Mouse (Mus musculus) forebrain, embryonic 10.5 days (tissue): ENCODE measurements around the gene Eif4h. TPM values are rescaled to one million over a fixed set of nuclear protein-coding genes. Genes with fewer than 3 reads are reported as not detected.

Experiments
- DNase-seq: peaks from one replicate; pipeline ENCODE4 v3.0.0-alpha.2; 2017; ENCODE audit warnings: low spot score; ENCODE audit errors: extremely low spot score
- H3K27ac ChIP-seq: fragments of 300-500 bp; sonication (generic); 2 replicates; pipeline ENCODE4 v1.5.1; 2016; ENCODE audit warnings: mild to moderate bottlenecking
- H3K27me3 ChIP-seq: fragments of 300-500 bp; sonication (generic); 2 replicates; pipeline ENCODE4 v1.6.1; 2016; ENCODE audit warnings: mild to moderate bottlenecking; ENCODE audit not compliant: poor library complexity, severe bottlenecking
- H3K36me3 ChIP-seq: fragments of 300-500 bp; sonication (generic); replicated peaks from 2 replicates; pipeline ENCODE4 v1.6.1; 2016; ENCODE audit warnings: mild to moderate bottlenecking, moderate library complexity
- H3K4me1 ChIP-seq: fragments of 300-500 bp; sonication (generic); 2 replicates; pipeline ENCODE4 v1.6.1; 2016
- H3K4me3 ChIP-seq: fragments of 300-500 bp; sonication (generic); 2 replicates; pipeline ENCODE4 v1.5.1; 2016; ENCODE audit warnings: mild to moderate bottlenecking, moderate library complexity
- H3K9me3 ChIP-seq: fragments of 300-500 bp; sonication (generic); 2 replicates; pipeline ENCODE4 v1.6.1; 2016; ENCODE audit warnings: mild to moderate bottlenecking, moderate library complexity
- WGBS: fragments of 180-500 bp; shearing (Covaris S2); methylation state at CpG from one replicate; pipeline ENCODE4 v1.1.7; 2016; 5-methylcytosine and 5-hydroxymethylcytosine counted together
- polyA plus RNA-seq: library from polyadenylated mRNA; unstranded; fragments of >200 nt; fragmentation: Nextera tagmentation; extraction: Ambion mirVana; gene quantifications from 2 replicates; pipeline ENCODE4 v1.2.1, GENCODE M21; 2016

Gene Eif4h
- polyA plus RNA-seq, 1 experiment from 2014 or later: 571 TPM

DNA sequence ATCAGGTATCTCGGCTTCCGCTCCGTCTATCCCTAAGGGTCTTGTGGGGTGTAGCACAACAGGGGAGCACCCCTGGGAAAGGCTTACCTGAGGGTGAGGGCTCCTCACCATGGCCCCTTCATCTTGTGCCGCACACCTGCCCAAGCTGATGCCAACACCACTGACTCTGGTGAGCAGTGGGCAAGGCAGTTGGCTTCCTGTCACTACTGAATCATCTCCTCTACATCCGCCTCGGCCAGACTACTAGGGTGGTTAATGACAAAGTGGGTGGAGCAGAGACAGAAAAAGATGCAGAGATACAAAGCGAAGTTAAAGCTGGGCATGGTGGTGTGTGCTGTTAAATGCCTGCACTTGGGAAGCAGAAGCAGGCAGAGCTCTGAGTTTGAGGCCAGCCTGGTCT lies 24.5 kb downstream of the Eif4h start, which contains the start of gene Lat2:
Gene Lat2, minus strand, starts transcription at position 224 of the 400 bp plus-strand sequence.
- H3K27me3 ChIP-seq: no peaks in the 10 kb centered on the region
- peaks cover 4% of the 10 kb centered on the region; the same call in 1 of the 2 replicates for H3K4me1 ChIP-seq
- WGBS: 93% methylated on average over 7 of the region's 7 CpGs
- H3K36me3 ChIP-seq: peaks cover 58% of the 10 kb centered on the region
- H3K4me3 ChIP-seq: no peak within 1 kb of the TSS
- H3K27ac ChIP-seq: no peak within 1 kb of the TSS
- DNase-seq: no peak
- H3K9me3 ChIP-seq: no peaks in the 10 kb centered on the region

DNA sequence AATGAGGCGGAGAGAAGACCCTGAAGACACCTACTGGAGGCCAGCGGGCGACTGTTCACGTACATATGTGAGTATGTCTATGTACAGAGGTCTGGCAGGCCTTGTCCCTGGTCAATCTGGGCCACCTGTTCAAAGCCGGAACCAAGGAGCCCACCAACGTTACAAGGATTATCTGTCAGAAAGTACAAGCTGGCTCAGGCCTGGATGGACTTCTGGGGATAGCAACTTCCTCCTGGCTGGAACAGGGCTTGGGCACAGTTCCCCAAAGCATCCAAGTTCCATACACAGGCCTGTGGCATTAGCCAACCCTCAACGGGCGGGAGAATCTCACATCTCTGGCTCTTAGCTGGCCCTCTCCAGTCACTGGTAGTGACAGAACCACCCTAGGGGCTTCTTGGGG lies 25.0 kb downstream of the Eif4h start:
- Histone ChIP-seq H3K27ac (no peak overlapping the region), H3K9me3 (no peaks in the 10 kb centered on the region), H3K4me1 (peaks cover 4% of the 10 kb centered on the region; the same call in 1 of the 2 replicates), H3K4me3 (no peak overlapping the region), H3K27me3 (no peaks in the 10 kb centered on the region), H3K36me3 (peaks cover 53% of the 10 kb centered on the region)
- WGBS: 91% methylated on average over 8 of the region's 8 CpGs
- DNase-seq: no peak

DNA sequence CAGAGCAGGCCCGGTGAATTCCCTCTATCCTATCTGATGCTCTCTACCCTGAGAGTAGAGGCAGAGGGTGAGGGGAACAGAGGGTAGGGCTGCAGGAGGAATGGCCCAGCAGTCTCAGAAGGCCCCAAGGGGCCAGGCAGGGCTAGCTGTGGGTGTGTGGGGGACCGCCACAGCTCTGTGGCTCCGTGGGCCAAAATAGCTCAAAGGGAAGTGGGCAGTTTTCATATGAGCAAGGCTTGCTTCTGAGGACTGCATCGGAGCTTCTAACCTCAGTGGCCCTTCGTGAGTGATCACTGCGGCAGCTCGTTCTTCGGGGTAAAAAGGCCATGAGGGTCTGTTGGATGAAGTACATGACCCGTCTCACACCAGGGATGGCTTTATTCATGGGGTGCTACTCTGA lies 25.6 kb downstream of the Eif4h start:
- H3K27ac ChIP-seq: no peak overlapping the region
- WGBS: 86% methylated on average over 9 of the region's 9 CpGs
- no peaks in the 10 kb centered on the region for H3K9me3 ChIP-seq
- DNase-seq: no peak
- no peaks in the 10 kb centered on the region for H3K27me3 ChIP-seq
- H3K36me3 ChIP-seq: peaks cover 47% of the 10 kb centered on the region
- no peak overlapping the region for H3K4me3 ChIP-seq
- H3K4me1 ChIP-seq: peaks cover 4% of the 10 kb centered on the region; the same call in 1 of the 2 replicates

DNA sequence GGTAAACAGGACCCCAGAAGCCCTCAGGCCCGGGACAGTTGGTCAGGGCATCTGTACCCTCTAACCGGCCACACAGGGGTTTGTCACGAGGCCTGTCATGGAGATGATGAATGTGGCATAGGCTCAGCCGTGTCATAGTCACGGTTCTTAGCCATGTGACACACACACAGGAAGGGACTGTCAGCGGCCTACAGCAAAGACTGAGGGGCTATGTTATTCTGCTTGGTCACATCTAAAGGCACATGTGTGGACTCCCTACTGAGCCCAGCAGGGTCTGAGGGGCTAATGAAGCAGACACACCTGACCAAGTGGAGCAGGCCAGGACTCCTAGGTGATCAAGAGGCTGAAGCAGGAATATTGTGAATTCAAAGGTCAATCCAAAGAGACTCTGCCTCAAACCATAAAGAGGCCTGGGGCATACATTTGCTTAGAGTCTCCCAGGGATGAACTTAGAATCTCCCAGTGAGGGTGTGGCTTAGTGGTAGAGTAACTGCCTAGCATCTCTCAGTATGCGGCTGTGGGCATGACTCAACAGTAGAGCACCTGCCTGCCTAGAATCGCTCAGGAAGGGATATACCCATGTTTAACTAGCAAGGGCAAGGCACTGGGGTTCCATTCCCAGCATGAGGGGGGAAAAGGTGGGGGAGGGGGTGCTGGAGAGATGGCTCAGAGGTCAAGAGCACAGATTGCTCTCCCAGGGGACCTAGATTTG lies 27.3 kb downstream of the Eif4h start:
- Histone ChIP-seq H3K27ac (no peak overlapping the region), H3K9me3 (no peaks in the 10 kb centered on the region), H3K4me1 (peaks cover 4% of the 10 kb centered on the region; the same call in 1 of the 2 replicates), H3K36me3 (peaks cover 29% of the 10 kb centered on the region), H3K27me3 (no peaks in the 10 kb centered on the region), H3K4me3 (no peak overlapping the region)
- DNase-seq: no peak
- WGBS: 86% methylated on average over 8 of the region's 8 CpGs

DNA sequence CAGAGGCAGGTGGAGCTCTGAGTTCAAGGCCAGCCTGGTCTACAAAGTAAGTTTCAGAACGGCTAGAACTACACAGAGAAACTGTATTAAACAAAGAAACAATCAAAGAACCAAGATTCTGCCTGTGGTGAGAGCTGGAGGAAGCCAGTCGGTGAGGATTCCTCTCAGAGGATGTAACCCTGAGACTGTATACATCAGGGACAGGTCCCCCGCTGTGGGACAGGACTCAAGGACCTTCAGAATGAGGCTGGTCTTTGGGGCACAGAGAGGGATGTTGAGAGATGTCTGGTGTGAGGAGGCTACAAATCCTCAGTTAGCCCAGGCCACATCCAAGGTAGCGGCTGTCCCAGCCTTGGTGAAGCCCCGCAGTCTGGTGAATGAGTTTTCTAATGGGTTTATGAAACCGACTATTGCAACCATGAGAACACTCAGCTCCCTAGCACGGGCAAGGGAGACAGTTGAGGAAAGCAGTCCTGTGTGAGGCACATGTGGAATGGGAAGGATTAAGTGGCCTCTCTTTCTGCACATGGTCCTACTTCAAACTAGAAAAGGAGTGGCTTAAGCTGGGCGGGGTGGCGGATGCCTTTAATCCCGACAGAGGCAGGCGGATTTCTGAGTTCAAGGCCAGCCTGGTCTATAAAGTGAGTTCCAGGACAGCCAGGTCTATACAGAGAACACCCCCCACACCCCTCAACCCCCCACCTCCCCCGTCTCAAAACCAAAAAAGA lies 29.2 kb downstream of the Eif4h start:
- Histone ChIP-seq H3K9me3 (no peaks in the 10 kb centered on the region), H3K4me3 (no peak overlapping the region), H3K4me1 (peaks cover 4% of the 10 kb centered on the region; the same call in 1 of the 2 replicates), H3K36me3 (peaks cover 13% of the 10 kb centered on the region), H3K27me3 (no peaks in the 10 kb centered on the region), H3K27ac (no peak overlapping the region)
- WGBS: 85% methylated on average over 12 of the region's 12 CpGs
- no peak for DNase-seq

DNA sequence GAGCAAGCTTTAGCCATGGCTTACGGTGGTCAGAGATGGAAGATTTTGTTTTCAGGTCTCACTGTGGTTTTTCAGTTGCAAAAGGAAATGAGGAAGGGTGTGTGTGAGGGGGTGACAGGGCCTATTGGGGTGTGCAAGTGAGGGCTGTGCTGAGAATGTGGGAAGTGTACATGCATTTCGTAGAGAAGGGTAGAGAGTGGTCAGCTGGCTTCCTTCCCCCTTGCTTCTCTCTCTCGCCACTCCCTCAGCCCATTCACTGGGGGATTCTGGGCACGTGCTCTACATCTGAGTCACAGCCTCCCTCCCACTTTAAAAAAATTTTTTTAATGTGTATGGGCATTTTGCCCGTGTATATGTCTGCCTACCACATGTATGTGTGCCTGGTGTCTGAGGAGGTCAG lies 32.2 kb downstream of the Eif4h start:
- Histone ChIP-seq H3K36me3 (peaks cover 6% of the 10 kb centered on the region; the same call in 1 of the 2 replicates), H3K4me3 (no peak overlapping the region), H3K27ac (no peak overlapping the region), H3K9me3 (no peaks in the 10 kb centered on the region), H3K4me1 (peaks cover 2% of the 10 kb centered on the region; the same call in 1 of the 2 replicates), H3K27me3 (no peaks in the 10 kb centered on the region)
- DNase-seq: no peak
- 76% methylated on average over 5 of the region's 5 CpGs for WGBS

DNA sequence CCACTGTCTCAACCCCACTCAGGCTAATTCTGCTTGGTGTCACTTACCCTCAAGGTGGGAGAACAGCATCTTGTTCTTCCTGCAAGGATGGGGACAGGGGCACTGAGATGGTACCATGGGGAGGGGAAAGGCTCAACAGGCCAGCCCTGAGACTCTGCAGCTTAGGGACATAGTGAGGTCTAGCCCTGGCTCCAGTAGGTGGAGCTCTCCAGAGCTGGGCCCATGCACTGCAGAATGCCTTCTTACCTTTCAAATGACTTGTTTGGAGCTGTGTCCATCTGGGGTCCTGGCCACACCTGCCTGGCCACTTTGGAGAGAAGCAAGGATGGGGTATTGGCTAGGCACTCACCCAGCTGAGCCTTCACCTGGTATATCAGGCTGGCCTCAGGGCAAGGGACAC lies 33.0 kb downstream of the Eif4h start:
- Histone ChIP-seq H3K9me3 (no peaks in the 10 kb centered on the region), H3K36me3 (peaks cover 8% of the 10 kb centered on the region; the same call in 1 of the 2 replicates), H3K4me3 (no peak overlapping the region), H3K27me3 (no peaks in the 10 kb centered on the region), H3K4me1 (no peaks in the 10 kb centered on the region), H3K27ac (no peak overlapping the region)
- no peak for DNase-seq

DNA sequence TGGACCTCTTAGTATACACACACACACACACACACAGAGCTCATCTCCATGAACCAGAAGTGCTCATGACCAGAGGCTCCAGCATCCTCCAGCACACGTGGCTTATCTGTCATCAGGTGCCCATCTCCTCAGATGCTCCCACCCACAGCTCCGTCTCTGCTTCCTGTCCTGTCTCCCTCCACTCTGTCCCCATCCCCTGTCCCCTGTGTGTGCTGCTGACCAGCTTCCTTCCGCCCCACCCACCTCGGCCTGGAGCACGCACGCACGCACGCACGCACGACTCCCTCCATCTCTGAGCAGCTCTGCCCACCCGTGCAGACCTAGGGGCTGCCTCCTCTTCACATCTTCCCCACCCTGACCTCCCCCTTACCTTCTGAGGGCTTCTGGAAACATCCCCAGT lies 34.9 kb downstream of the Eif4h start:
- H3K4me1 ChIP-seq: no peaks in the 10 kb centered on the region
- H3K9me3 ChIP-seq: no peaks in the 10 kb centered on the region
- no peak overlapping the region for H3K27ac ChIP-seq
- no peak for DNase-seq
- WGBS: 87% methylated on average over 11 of the region's 11 CpGs
- no peak overlapping the region for H3K4me3 ChIP-seq
- peaks cover 15% of the 10 kb centered on the region for H3K36me3 ChIP-seq
- H3K27me3 ChIP-seq: no peaks in the 10 kb centered on the region

DNA sequence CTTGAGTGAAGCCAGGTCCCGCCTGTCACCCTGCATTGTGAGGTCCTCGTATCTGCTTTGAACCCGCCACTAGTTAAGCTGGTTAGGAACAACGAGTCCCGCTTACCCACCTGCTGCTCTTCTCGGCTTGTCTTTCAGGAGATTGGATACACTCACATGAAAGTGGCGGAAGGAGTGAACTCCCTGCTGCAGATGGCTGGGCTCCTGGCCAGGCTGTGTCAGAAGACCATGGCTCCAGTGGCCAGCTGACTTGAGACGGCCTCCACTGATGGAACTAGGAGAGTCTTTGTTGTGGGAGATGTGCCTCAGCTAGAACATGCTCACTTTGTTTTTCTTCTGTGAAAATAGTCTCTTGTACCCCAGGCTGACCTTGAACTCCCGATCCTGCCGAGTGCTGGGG lies 41.6 kb downstream of the Eif4h start:
- Histone ChIP-seq H3K9me3 (no peaks in the 10 kb centered on the region), H3K27ac (no peak overlapping the region), H3K4me1 (no peaks in the 10 kb centered on the region), H3K27me3 (no peaks in the 10 kb centered on the region), H3K36me3 (peaks cover 79% of the 10 kb centered on the region), H3K4me3 (no peak overlapping the region)
- DNase-seq: no peak
- WGBS: 93% methylated on average over 10 of the region's 10 CpGs

DNA sequence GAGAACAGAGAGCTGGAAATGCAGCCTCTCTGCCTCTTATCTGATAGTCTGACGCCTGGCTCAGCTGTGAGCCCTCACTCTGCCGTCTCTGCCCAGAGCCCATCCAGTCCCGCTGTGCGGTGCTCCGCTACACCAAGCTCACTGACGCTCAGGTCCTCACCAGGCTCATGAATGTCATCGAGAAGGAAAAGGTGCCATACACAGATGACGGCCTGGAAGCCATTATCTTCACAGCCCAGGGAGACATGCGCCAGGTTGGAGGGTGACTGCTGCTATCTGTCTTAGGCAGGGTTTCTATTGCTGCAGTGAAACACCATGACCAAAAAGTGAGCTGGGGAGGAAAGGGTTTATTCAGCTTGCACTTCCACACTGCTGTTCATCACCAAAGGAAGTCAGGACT lies 46.2 kb downstream of the Eif4h start:
- DNase-seq: no peak
- H3K4me3 ChIP-seq: no peak overlapping the region
- no peaks in the 10 kb centered on the region for H3K9me3 ChIP-seq
- peaks cover 99% of the 10 kb centered on the region for H3K36me3 ChIP-seq
- H3K27ac ChIP-seq: no peak overlapping the region
- no peaks in the 10 kb centered on the region for H3K27me3 ChIP-seq
- no peaks in the 10 kb centered on the region for H3K4me1 ChIP-seq
- WGBS: 92% methylated on average over 9 of the region's 9 CpGs

DNA sequence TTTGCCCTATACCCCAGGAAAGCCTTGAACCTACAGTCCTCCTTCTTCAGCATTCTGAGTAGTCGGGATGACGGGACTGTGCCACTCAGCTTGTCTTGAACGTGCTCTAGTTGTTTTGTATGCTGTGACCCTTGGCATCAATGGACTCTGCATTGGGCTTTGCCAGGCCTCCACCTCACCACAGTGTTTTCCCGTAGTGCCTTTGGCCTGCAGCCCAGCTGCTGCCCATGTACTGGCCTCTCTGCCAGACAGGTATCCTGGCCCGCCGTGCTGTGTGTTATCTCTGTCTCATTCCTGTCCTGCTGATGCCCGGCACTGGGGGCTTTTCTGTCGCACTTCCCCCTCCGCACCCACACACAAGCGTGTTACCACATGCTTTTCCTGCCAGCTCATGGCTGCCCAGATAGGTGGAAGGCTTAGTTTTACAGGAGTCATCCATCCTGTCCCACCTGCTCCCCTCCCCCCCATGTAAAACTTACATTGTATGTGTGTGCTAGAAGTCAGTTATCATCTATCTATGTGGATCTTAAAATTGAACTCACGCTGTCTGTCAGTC lies 47.2 kb downstream of the Eif4h start:
- 95% methylated on average over 11 of the region's 11 CpGs for WGBS
- H3K36me3 ChIP-seq: peaks cover 99% of the 10 kb centered on the region
- no peak overlapping the region for H3K4me3 ChIP-seq
- H3K27me3 ChIP-seq: no peaks in the 10 kb centered on the region
- no peak for DNase-seq
- H3K9me3 ChIP-seq: no peaks in the 10 kb centered on the region
- H3K4me1 ChIP-seq: no peaks in the 10 kb centered on the region
- H3K27ac ChIP-seq: no peak overlapping the region

DNA sequence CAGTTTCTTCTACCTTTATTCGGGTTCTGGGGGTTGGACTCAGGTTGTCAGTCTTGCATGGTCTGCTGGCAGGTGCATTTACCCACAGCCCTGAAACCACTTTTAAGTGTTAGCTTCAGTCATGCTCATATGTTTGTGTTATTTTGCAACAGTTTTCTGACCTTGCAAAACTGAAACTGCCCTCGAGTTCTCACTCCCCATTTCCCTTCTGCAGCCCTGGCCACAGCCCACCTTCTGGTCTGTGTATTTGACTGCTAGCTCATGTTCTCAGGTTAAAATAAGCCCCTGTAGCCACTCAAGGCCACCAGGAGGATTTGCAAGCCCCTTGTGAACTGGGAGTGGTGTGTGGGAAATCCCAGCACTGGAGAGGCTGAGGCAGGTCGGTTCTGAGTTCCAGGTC lies 49.4 kb downstream of the Eif4h start:
- Histone ChIP-seq H3K9me3 (no peaks in the 10 kb centered on the region), H3K36me3 (peaks cover 96% of the 10 kb centered on the region), H3K4me3 (no peak overlapping the region), H3K4me1 (0 out of 2 replicates have a peak, but pooled peaks cover 3% of the 10 kb centered on the region), H3K27ac (no peak overlapping the region), H3K27me3 (no peaks in the 10 kb centered on the region)
- 95% methylated on average over 3 of the region's 3 CpGs for WGBS
- DNase-seq: no peak

DNA sequence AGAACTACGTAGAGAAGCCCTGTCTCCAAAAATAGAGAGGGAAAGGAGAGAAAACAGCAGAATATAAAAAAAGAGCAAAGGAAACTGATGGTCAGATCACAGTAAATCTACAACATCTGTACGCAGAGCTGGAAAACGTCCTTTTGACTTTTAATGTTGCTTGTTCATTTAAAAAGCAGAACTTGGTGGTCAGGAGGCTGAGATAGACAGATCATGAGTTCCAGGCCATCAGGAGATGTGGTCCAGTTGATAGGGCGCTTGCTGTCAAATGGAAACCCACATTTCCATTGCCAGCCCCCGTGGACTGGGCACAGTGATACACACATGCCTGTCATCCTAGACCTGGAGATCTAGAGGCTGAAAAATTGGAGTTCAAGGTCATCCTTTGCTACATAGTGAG lies 54.5 kb downstream of the Eif4h start:
- no peaks in the 10 kb centered on the region for H3K27me3 ChIP-seq
- H3K9me3 ChIP-seq: no peaks in the 10 kb centered on the region
- H3K4me3 ChIP-seq: no peak overlapping the region
- 89% methylated on average over 5 of the region's 5 CpGs for whole genome bisulfite sequencing
- peaks cover 47% of the 10 kb centered on the region for H3K36me3 ChIP-seq
- no peak for DNase-seq
- H3K4me1 ChIP-seq: peaks cover 17% of the 10 kb centered on the region
- H3K27ac ChIP-seq: no peak overlapping the region
